Mouse (Mus musculus): ENCODE measurements at regions not wholly inside any gene's neighbourhood (a gene's known extent, or its start where the extent isn't known, plus 50 kb on each side); places are given as distances from the start of the nearest gene placed in this dataset.

DNA sequence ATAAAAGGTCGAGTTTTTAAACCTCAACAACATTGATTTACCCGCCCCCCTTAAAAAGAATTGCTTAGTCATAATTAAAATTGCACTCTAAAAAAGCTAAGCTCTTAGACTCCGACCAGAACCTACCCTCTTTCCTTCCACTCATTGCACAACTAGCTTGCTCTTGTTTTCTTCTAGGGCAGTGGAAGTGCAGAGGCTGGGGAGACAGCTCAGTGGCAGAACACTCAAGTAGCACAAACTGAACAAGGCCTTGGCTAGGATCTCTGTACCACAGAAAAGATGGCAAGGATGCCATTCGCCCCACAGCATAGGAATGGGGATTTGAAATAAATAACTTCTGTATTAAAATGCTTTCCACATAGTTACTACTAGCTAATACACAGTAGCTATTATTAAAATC lies 253.8 kb upstream of the Tbl1xr1 start:
- TF ChIP-seq EP300 (IDR thresholded peaks at IDR 0.05): no peak
- no peak for TF ChIP-seq CTCF (IDR thresholded peaks at IDR 0.05)
